Mouse (Mus musculus) ZHBTc4 (cell line): ENCODE measurements around the gene Mmrn2.
"Not testable (repeated sequence)": the region's sequence is repeated elsewhere in the genome, so short reads cannot be mapped to it uniquely, and the experiment has no call there.

Experiments
- DNase-seq: peaks from one replicate; pipeline ENCODE4 v3.0.0-alpha.2; 2011; ENCODE audit warnings: low read depth, low spot score

The Mmrn2 gene

DNA sequence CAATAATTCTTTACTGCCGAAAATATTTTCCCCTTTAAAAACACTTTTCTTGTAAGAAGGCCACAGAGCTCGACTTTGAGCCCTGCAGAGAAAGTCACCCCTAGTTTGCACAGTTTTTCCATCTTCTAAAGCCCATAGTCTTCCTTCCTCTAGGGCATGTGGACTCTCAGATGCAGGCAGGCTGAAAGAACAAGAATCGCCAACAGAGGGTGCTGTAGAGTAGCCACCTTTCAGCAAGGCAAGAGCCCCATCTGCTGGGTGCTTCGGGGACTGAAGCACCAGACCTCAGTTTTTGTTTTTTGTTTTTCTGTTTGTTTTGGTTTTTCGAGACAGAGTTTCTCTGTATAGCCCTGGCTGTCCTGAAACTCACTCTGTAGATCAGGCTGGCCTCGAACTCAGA is 25.9 kb downstream of the Mmrn2 start:
- peak; percentile 93 for DNase-seq

DNA sequence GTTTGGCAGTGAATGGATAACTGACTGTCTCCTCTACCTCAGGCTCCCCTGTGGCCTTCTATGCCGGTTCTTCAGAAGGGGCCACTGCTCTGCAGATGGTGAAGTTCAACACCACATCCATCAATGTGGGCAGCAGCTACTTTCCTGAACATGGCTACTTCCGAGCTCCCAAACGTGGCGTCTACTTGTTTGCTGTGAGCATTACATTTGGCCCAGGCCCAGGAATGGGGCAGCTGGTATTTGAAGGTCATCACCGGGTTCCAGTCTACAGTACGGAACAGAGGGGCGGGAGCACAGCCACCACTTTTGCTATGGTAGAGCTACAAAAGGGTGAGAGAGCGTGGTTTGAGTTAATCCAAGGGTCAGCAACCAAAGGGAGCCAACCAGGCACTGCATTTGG is 27.6 kb downstream of the Mmrn2 start:
- no peak for DNase-seq

GRCm38 (mm10) chr14:34403424-34403823 is 28.2 kb downstream of the Mmrn2 start:
- no peak for DNase-seq

DNA sequence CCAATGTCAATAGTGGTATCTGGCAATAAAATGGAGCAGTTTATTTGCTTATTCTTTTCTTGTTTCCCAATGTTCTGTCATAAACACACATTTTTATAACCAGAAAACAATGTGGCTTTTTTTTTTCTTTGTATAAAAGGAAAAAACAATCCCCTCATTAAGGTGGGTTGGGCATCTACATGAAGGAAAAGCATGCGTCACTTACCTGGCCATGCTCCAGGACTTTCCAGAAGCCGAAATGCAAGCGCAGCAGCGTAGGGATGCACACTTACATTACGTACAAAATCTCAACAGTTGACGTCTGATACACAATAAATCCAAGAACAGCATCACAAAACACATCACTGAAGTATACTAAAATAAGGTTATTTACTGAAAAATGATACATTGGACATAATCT is 35.5 kb downstream of the Mmrn2 start:
- no peak for DNase-seq

GRCm38 (mm10) chr14:34412164-34412896 is 37.1 kb downstream of the Mmrn2 start:
- DNase-seq: no peak

DNA sequence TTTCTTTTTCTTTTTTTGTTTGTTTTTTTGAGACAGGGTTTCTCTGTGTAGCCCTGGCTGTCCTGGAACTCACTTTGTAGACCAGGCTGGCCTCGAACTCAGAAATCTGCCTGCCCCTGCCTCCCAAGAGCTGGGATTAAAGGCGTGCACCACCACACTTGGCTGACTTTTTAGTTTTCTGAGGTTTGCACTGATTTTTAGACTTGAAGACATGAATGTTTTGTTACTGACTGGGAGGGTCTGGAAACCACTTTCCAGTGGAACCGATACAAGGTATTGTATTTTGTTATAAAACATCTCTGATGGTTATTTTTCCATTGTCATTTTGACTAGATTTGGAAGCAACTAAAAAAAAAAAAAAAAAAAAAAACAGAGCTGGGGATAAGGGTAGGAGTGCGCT is 41.7 kb downstream of the Mmrn2 start:
- not testable (repeated sequence) for DNase-seq

DNA sequence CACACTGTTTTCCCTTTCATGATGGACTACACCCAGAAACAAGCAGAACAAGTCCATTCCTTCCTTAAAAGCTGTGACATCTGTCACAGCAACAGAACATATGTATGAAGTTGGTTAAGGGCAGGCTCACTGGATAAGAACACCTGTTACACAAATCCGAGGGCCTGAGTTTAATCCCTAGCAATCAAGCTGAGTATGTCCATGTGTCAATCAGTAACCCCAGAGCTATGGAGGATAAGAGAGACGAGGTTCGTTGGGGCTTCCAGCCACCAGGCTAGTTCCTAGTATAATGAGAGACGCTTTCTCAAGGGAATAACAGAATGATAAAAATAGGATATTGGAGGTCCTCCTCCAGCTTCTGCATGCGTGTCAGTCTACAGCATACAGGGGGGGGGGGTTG is 42.2 kb downstream of the Mmrn2 start:
- no peak for DNase-seq

- no peak for DNase-seq
Measured at GRCm38 (mm10) chr14:34421078-34421477, 45.8 kb downstream of the Mmrn2 start.

DNA sequence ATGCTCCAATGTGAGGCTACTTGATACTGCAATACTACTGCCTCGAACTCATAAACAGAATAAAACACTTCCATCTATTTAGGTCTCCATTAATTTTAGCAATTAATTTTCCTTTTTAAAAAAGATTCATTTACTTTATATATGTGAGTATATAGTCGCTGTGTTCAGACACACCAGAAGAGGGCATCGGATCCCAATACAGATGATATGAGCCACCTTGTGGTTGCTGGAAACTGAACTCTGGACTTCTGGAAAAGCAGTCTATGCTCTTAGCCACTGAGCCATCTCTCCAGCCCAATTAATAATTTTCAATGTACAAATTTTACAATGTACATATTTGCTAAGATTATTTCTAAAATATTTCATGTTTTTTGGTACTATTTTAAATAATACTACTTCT is 53.0 kb downstream of the Mmrn2 start:
- DNase-seq: no peak

DNA sequence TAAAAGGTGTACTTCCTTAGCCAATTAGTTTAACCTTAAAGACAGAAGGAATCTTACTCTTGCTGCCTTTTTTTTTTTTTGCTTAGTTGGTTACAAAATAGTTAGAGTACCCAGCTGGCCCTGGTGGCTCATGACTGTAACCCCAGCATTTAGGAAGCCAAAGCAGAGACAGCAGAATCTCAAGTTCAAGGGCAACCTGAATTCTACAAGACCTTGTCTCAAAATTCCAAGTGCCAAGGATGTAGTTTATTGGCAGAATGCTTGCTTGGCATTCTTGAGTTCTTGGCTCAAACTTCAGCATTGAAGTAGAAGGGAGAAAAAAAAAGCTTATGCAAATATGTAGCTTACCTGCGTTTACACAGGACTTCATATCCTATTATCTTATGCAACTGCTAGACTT is 53.8 kb downstream of the Mmrn2 start:
- no peak for DNase-seq

- DNase-seq: no peak
Measured at GRCm38 (mm10) chr14:34440526-34441066, 65.3 kb downstream of the Mmrn2 start.

GRCm38 (mm10) chr14:34442531-34442930 is 67.3 kb downstream of the Mmrn2 start:
- no peak for DNase-seq

GRCm38 (mm10) chr14:34444368-34444767 is 69.1 kb downstream of the Mmrn2 start:
- DNase-seq: no peak

- no peak for DNase-seq
Measured at GRCm38 (mm10) chr14:34444924-34445323, 69.7 kb downstream of the Mmrn2 start.

DNA sequence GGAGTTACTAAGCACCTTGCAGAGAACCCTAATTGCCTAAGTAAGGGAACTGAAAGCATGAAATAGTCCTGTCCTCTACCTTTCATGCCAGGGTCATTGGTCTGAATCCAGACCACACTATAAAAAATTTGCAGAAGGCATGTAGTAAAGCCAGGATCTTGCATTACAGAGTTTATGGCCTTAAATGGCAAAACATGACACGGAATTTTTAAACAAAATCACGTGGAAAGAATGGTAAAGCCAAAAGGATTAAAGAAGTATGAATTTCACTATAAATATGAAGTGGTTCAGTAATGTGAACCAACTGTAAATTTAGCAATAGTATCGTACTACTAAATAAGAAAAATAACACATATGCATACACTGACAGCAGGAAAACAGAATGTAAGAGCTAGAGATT is 70.1 kb downstream of the Mmrn2 start:
- no peak for DNase-seq

- DNase-seq: peak; percentile 63
Measured at GRCm38 (mm10) chr14:34446624-34447023, 71.4 kb downstream of the Mmrn2 start.

DNA sequence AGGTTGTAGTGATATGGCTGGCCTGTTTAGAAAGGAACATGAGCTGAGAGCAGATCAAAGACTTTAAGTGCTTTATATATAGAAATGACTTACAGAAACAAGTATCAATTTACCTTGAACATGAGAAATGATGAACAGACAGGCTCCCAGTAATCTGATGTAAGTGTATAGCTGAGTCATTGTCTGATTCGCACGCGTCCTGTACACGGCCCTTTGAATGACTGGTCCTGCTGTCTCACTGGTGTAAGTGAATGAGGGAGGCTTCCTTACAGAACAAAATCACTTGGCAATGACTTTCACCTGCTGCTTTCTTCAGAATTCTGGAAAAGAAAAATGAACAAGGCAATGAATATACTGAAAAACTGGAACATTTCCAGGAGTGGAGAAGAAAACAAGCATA is 72.4 kb downstream of the Mmrn2 start:
- no peak for DNase-seq

GRCm38 (mm10) chr14:34448398-34448797 is 73.1 kb downstream of the Mmrn2 start:
- DNase-seq: no peak

DNA sequence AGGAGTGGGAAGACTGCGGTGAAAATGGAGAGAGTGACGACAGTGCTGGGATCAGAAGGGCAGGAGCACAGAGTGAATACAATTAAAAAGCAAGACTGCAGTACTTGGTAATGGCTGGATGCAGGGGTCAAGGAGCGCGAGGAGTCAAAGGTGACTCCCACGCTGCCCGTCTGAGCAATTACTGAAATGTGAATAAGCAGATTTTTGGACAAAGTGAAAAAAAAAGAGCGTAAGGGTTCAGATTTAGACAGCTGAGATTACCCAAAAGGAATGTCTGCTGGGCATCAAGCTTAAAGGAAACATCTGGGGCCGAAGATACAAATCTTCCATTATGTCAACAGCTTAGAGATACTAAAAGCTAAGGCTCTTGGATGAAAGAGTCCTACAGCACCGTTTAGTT is 74.5 kb downstream of the Mmrn2 start:
- no peak for DNase-seq

- no peak for DNase-seq
Measured at GRCm38 (mm10) chr14:34450451-34450850, 75.2 kb downstream of the Mmrn2 start.

GRCm38 (mm10) chr14:34451872-34452271 is 76.6 kb downstream of the Mmrn2 start:
- no peak for DNase-seq

DNA sequence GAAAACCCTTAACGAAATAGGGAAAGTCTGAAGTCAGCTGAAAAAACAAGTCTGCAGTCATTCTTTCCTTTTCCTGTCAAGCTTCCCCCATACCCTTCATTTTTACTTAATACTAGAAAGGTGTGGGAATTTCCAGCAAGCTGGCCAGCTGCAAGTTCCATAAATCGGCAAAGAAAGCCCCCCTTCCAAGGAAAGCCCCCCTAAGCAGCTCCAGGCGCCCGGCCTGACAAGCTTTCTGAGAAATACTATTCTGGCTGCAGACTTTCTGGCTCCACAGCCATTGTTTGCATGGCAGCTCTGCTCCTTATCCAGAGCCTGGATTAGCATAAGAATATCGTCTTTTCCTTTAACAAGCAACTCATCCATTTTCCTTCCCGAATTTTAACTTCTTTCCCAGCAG is 78.4 kb downstream of the Mmrn2 start:
- no peak for DNase-seq
